In the genomic region with DNA sequence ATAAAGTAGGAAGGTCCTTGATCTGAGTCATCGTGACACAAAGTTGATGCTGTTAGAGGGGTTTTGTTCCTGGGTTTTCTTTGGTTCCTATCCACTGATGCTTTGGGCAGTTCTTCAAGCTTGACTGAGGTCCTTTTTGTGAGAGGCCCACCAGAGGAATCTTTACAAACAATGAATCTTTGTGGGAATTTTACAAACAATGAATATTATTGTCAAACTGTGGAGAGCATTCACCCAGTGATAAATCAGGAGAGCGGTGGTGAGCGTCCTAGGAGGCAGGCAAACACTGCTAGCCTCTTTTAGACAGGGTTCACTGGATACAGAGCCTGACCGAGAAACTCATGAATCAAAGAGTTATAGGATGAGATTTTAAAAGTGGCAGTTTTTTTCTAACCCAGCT, we compare ENCODE assay signal across 13 mouse cellular contexts.
"Had no signal": no experiment of that assay in that cellular context is flagged by ENCODE, and none has a peak within 500 bp of the region (broad histone marks: within the 10 kb centered on the region; RNA-seq: fewer than 3 reads in every experiment).

No protein-coding gene starts in this region.

- ATAC-seq: midbrain, embryonic 15.5 days had no signal

- DNase-seq: kidney, postnatal 25 days; layer of hippocampus, adult 9-11 months; liver, embryonic 13.5 days; lung, adult 2 months; lung, postnatal 14 days; lung, postnatal 4 days; right cerebral cortex, adult 18-20 months; right cerebral cortex, postnatal 14 days; right cerebral cortex, postnatal 4 days; thymus, adult 2 months; thymus, postnatal 14 days; thymus, postnatal 4 days had no signal
